Mouse (Mus musculus) liver, embryonic 14.5 days (tissue): ENCODE data around the gene Sgsh. TPM values are rescaled to one million over a fixed set of nuclear protein-coding genes. Genes with fewer than 3 reads are reported as not detected.

Source experiments
- ATAC-seq: fragments of 200-750 bp; cut with Nextera tagmentation; 2 replicates; pipeline ENCODE4 v1.8.0; 2017; ENCODE audit warnings: moderate number of reproducible peaks, mild to moderate bottlenecking, moderate library complexity; ENCODE audit not compliant: insufficient read depth
- DNase-seq, 3 experiments: peaks; one replicate each; pipeline ENCODE4 v3.0.0-alpha.2; 2012 to 2013; ENCODE audit warnings: low read depth in 3 of 3, low spot score in 3 of 3
- H3K27ac ChIP-seq: fragments of 300-500 bp; sonication (generic); 2 replicates; pipeline ENCODE4 v1.5.1; 2014; ENCODE audit warnings: moderate library complexity, mild to moderate bottlenecking, control low read depth, inconsistent platforms
- H3K27me3 ChIP-seq: fragments of 300-500 bp; sonication (generic); 2 replicates; pipeline ENCODE4 v1.6.1; 2014; ENCODE audit warnings: mild to moderate bottlenecking, low read length, moderate library complexity; ENCODE audit not compliant: control insufficient read depth, insufficient read depth
- H3K36me3 ChIP-seq: fragments of 300-500 bp; sonication (generic); replicated peaks from 2 replicates; pipeline ENCODE4 v1.6.1; 2014; ENCODE audit warnings: low read depth; ENCODE audit not compliant: control insufficient read depth, insufficient read depth
- H3K4me1 ChIP-seq, 2 experiments: fragments of 200-500 bp in 1 of 2; fragments of 300-500 bp in 1 of 2; sonication (generic) in 1 of 2; replicated peaks; 2 replicates each; pipeline ENCODE4 v1.6.1; 2012 to 2014; ENCODE audit warnings: antibody characterized with exemption in 1 of 2, inconsistent platforms in 1 of 2, low read length in 1 of 2; ENCODE audit not compliant: control insufficient read depth in 2 of 2, insufficient read depth in 2 of 2
- H3K4me2 ChIP-seq: fragments of 300-500 bp; sonication (generic); 2 replicates; pipeline ENCODE4 v1.6.1; 2014; ENCODE audit warnings: low read depth, mild to moderate bottlenecking, control low read depth, moderate library complexity
- H3K4me3 ChIP-seq, 2 experiments: fragments of 200-500 bp in 1 of 2; fragments of 300-500 bp in 1 of 2; sonication (generic) in 1 of 2; 2 replicates each; pipeline ENCODE4 v1.5.1; 2012 to 2014; ENCODE audit warnings: low read depth in 2 of 2, low read length in 2 of 2, mild to moderate bottlenecking in 2 of 2, control low read depth in 1 of 2, inconsistent platforms in 1 of 2, moderate library complexity in 1 of 2; ENCODE audit not compliant: insufficient read depth in 1 of 2
- H3K9ac ChIP-seq: fragments of 300-500 bp; sonication (generic); replicated peaks from 2 replicates; pipeline ENCODE4 v1.6.1; 2014; ENCODE audit warnings: mild to moderate bottlenecking, control low read depth, moderate library complexity
- H3K9me3 ChIP-seq: fragments of 300-500 bp; sonication (generic); 2 replicates; pipeline ENCODE4 v1.6.1; 2016; ENCODE audit warnings: low read length, mixed read lengths; ENCODE audit not compliant: control insufficient read depth
- CTCF ChIP-seq: IDR thresholded peaks from 2 replicates; pipeline ENCODE4 v1.5.1; 2016; ENCODE audit warnings: antibody characterized with exemption, low read depth, control low read depth
- EP300 ChIP-seq: IDR thresholded peaks from 2 replicates; pipeline ENCODE4 v1.6.1; 2016; ENCODE audit warnings: antibody characterized with exemption, low read depth
- WGBS: fragments of 180-500 bp; shearing (Covaris S2); extraction: QIAGEN DNeasy Blood & Tissue Kit; methylation state at CpG from one replicate; pipeline ENCODE4 v1.1.7; 2014; ENCODE audit not compliant: insufficient replicate concordance; 5-methylcytosine and 5-hydroxymethylcytosine counted together
- microRNA counts: library from miRNA; unstranded; fragments of <30 nt; microRNA quantifications from one replicate; lab custom pipeline; 2016
- microRNA-seq: library from miRNA; unstranded; fragments of <30 nt; microRNA quantifications from one replicate; pipeline ENCODE4, GENCODE M21; 2016
- polyA plus RNA-seq, 2 experiments: library from polyadenylated mRNA; depleted of rRNA in 1 of 2; stranded (reverse) in 1 of 2; unstranded in 1 of 2; fragments of >200 nt; fragmentation: Nextera tagmentation in 1 of 2; extraction: Ambion mirVana in 1 of 2; gene quantifications; 2 replicates each; pipeline versions ENCODE4 v1.2.1 to v1.2.3; 2012 to 2014

The Sgsh gene
- polyA plus RNA-seq, 2 experiments = 1.3 to 2.2 TPM

DNA sequence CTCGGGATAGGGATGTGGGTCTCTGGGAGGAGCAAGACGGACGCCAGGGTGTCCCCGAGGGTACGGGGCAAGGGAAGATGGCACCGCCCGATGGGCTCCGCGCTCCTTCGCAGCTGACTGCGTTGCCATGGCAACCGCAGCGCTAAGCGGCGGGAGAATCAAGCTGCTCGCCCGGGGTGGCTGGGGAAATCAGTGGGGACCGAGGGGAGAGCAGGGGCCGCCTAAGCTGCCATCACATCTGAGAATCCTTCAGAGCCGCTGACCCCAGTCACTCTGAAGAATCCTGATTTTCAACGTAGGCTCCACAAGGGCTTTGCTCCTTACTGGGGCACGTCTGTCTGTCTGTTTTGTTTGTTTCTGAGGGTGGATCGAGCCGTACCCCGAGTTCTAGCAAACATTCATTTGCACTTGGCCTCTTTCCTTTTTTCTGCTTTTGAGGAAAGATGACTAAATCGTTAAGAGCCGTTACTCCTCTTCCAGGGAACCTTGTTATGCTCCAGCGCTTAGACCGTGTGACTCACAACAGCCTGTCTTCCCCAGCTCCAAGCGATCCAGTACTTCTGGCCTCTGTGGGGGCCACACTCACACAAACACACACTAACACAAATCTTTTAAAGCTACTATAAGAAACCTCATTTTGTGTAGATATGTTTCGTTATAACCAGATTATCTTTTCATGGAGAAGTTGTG lies 54.9 kb downstream of the Sgsh start:
- no peaks in the 10 kb centered on the region for H3K27me3 ChIP-seq
- peak overlapping the region; percentile 95 for H3K4me2 ChIP-seq
- peak; percentile 73 for ATAC-seq
- peak overlapping the region; percentile 87 for H3K9ac ChIP-seq
- peaks cover 29% of the 10 kb centered on the region for H3K36me3 ChIP-seq
- DNase-seq = peak in 1 of 3 experiments; percentile 9
- TF ChIP-seq CTCF (no peak), EP300 (no peak)
- WGBS = 2% methylated on average over 31 of the region's 31 CpGs
- no peak overlapping the region; the same call in 1 of the 2 replicates for H3K27ac ChIP-seq
- H3K4me1 ChIP-seq = peaks cover 2 to 10% of the 10 kb centered on the region in 2 experiments; a peak in 3 of 4 replicates
- H3K9me3 ChIP-seq = no peaks in the 10 kb centered on the region
- peak overlapping the region; percentile 74 to 75 for H3K4me3 ChIP-seq

DNA sequence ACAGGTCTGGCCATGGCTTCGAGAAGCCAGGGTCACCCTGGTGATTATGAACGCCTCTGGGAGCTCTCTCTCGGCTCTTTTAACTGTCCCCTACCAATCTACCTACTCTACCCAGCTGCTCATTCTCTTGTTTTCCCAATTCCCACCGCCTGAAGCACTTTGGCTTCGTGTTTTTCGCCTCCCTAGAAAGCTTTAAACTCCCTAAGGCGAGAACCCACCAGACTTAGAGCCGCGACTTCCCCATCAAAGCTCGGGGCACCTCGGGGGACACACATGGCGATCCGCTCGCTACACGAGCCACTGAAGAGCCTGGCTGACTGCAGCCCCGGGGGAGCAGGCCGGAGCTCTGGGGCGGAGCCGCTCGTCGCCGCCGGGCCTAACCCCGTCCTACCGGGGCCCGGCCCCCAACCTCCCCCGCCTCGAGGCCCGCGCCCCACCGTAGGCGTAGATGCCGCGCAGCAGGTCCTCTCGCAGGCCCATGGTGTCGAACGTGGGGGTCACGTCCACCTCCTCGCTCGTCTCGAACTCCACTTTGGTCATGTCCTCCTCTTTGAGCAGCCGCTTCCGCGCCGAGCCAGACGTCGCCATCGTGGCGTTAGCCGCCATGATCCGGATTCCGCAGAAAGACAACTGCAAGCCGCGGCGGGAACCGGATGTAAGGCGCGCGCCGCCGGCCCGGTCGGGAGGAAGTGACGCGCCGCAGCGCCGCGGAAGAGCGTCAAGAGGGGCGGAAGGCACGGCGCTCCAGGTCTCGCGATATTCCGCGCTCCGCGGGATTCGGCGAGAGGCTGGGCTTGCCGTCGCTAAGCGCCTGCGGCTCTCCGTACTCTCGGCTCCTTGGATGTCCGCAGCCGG lies 55.7 kb downstream of the Sgsh start, which contains the start of gene Eif4a3:
Eif4a3 (minus strand) TSS at position 699 of the 855 bp plus-strand sequence.
- WGBS = under 1% methylated on average over 89 of the region's 89 CpGs
- Histone ChIP-seq H3K4me1 (peaks cover 2 to 10% of the 10 kb centered on the region in 2 experiments; a peak in 3 of 4 replicates), H3K4me3 (peak within 1 kb of the TSS; percentile 74 to 75), H3K4me2 (peak within 1 kb of the TSS; percentile 95), H3K9me3 (no peaks in the 10 kb centered on the region), H3K27me3 (no peaks in the 10 kb centered on the region), H3K9ac (peak within 1 kb of the TSS; percentile 87), H3K27ac (peak within 1 kb of the TSS; percentile 62), H3K36me3 (peaks cover 35% of the 10 kb centered on the region)
- TF ChIP-seq CTCF = no peak
- TF ChIP-seq EP300 = peak; percentile 88
- DNase-seq (peak; percentile 92 to 93 (median 93)), ATAC-seq (peak; percentile 94)

DNA sequence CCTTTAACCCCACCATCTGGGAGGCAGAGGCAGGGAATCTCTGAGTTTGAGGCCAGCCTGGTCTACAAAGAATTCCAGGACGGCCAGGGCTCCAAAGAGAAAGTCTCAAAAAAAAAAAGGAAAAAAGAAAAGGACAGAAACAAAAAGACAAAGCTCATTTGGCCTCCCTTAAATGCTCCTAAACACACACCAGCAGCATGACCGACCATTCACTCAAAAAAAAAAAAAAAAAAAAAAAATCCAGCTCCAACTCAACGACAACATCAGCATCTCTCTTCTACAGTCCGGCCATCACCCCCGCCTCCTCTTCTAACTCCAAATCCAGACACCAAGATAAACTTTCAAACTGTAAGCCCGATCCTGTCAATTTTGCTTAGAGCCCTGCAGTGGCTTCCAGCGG lies 56.4 kb downstream of the Sgsh start:
- WGBS = 13% methylated on average over 7 of the region's 7 CpGs

DNA sequence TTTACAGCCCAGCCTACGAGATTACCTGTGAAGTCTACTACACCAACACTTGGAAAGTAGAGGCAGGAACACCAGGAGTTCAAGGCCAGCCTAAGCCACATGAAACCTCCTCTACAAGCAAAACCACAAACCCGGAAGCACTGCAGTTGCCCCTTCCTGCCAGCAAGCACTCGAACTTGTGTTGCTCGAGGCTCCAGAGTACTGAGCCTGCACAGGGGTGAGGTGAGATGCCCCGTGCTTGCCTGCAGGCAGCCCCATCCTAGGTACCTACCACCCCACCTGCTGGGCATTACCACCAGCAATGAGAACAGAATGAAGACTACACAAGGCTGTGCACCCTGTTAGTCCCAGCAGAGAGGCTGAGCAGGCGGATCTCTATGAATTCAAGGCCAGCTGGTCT lies 57.3 kb downstream of the Sgsh start:
- no peak for ATAC-seq
- Histone ChIP-seq H3K9me3 (no peaks in the 10 kb centered on the region), H3K27me3 (no peaks in the 10 kb centered on the region), H3K4me2 (peak overlapping the region; percentile 95), H3K4me3 (peak overlapping the region in 1 of 2 experiments; percentile 75; a peak in 1 of 4 replicates), H3K36me3 (peaks cover 51% of the 10 kb centered on the region), H3K4me1 (peaks cover 2 to 10% of the 10 kb centered on the region in 2 experiments; a peak in 3 of 4 replicates), H3K9ac (peak overlapping the region; percentile 87), H3K27ac (no peak overlapping the region)
- 38% methylated on average over 6 of the region's 6 CpGs for WGBS
- no peak for DNase-seq
- TF ChIP-seq CTCF (no peak), EP300 (no peak)

More for the DNA sequence above, 56.4 kb downstream of the Sgsh start:
- no peak for DNase-seq
- peaks cover 42% of the 10 kb centered on the region for H3K36me3 ChIP-seq
- H3K4me3 ChIP-seq = peak overlapping the region; percentile 74 to 75
- no peaks in the 10 kb centered on the region for H3K27me3 ChIP-seq
- peak overlapping the region; percentile 62 for H3K27ac ChIP-seq
- peak overlapping the region; percentile 95 for H3K4me2 ChIP-seq
- H3K9me3 ChIP-seq = no peaks in the 10 kb centered on the region
- no peak for ATAC-seq
- H3K4me1 ChIP-seq = peaks cover 2 to 10% of the 10 kb centered on the region in 2 experiments; a peak in 3 of 4 replicates
- peak overlapping the region; percentile 87 for H3K9ac ChIP-seq
- TF ChIP-seq EP300 (no peak), CTCF (no peak)

MicroRNAs encoded within 50 kb of the gene (microRNA counts, 519-probe panel; counts per million panel counts)
- microRNA mmu-miR-1932 (lab: Ali Mortazavi, UCI) = 69.9 counts per million

Small RNAs within 50 kb of the gene (microRNA-seq; reads per million reads assigned to microRNA genes)
- not detected for gene Mir1932

Other genes with a start within 250 kb of the Sgsh start
- gene Tbc1d16, start 127.0 kb downstream of the Sgsh start, polyA plus RNA-seq (2012; rRNA removed) = 0.92 and 1.0 TPM in 2 replicates
- gene Tbc1d16, start 127.0 kb downstream of the Sgsh start, polyA plus RNA-seq (2014; fragmentation: Nextera tagmentation; extraction: Ambion mirVana) = 0.58 and 0.76 TPM in 2 replicates
- 0.42 and 0.59 TPM in 2 replicates for gene Ccdc40, start 127.0 kb downstream of the Sgsh start, polyA plus RNA-seq (2012; rRNA removed)
- 0.29 and 0.42 TPM in 2 replicates for gene Ccdc40, start 127.0 kb downstream of the Sgsh start, polyA plus RNA-seq (2014; fragmentation: Nextera tagmentation; extraction: Ambion mirVana)
- gene Gaa, start 87.6 kb downstream of the Sgsh start, polyA plus RNA-seq (2012; rRNA removed) = 14.7 and 18.8 TPM in 2 replicates
- gene Gaa, start 87.6 kb downstream of the Sgsh start, polyA plus RNA-seq (2014; fragmentation: Nextera tagmentation; extraction: Ambion mirVana) = 11.8 and 14.7 TPM in 2 replicates
- 67.7 and 95.8 TPM in 2 replicates for gene Eif4a3, start 55.4 kb downstream of the Sgsh start, polyA plus RNA-seq (2012; rRNA removed)
- 160 and 170 TPM in 2 replicates for gene Eif4a3, start 55.4 kb downstream of the Sgsh start, polyA plus RNA-seq (2014; fragmentation: Nextera tagmentation; extraction: Ambion mirVana)
- 0.17 and 0.21 TPM in 2 replicates for gene Card14, start 47.8 kb downstream of the Sgsh start, polyA plus RNA-seq (2012; rRNA removed)
- gene Card14, start 47.8 kb downstream of the Sgsh start, polyA plus RNA-seq (2014; fragmentation: Nextera tagmentation; extraction: Ambion mirVana) = 0.18 and 0.23 TPM in 2 replicates
- 1.2 TPM in 2 replicates for gene Slc26a11, start within 50 bp of the Sgsh start, polyA plus RNA-seq (2012; rRNA removed)
- 1.1 and 1.2 TPM in 2 replicates for gene Slc26a11, start within 50 bp of the Sgsh start, polyA plus RNA-seq (2014; fragmentation: Nextera tagmentation; extraction: Ambion mirVana)
- gene Rnf213, start 37.6 kb upstream of the Sgsh start, polyA plus RNA-seq (2012; rRNA removed) = 5.4 and 6.5 TPM in 2 replicates
- gene Rnf213, start 37.6 kb upstream of the Sgsh start, polyA plus RNA-seq (2014; fragmentation: Nextera tagmentation; extraction: Ambion mirVana) = 4.9 and 5.8 TPM in 2 replicates
- 3.9 and 4.3 TPM in 2 replicates for gene Endov, start 135.8 kb upstream of the Sgsh start, polyA plus RNA-seq (2012; rRNA removed)
- 5.0 and 5.1 TPM in 2 replicates for gene Endov, start 135.8 kb upstream of the Sgsh start, polyA plus RNA-seq (2014; fragmentation: Nextera tagmentation; extraction: Ambion mirVana)
- 0.01 TPM in 1 of 2 replicates, not detected in the other for gene Nptx1, start 192.2 kb upstream of the Sgsh start, polyA plus RNA-seq (2012; rRNA removed)
- 0.06 TPM in 1 of 2 replicates, not detected in the other for gene Nptx1, start 192.2 kb upstream of the Sgsh start, polyA plus RNA-seq (2014; fragmentation: Nextera tagmentation; extraction: Ambion mirVana)
- gene Rptor, start 247.4 kb upstream of the Sgsh start, polyA plus RNA-seq (2012; rRNA removed) = 5.7 and 5.8 TPM in 2 replicates
- 3.7 and 4.1 TPM in 2 replicates for gene Rptor, start 247.4 kb upstream of the Sgsh start, polyA plus RNA-seq (2014; fragmentation: Nextera tagmentation; extraction: Ambion mirVana)